Mouse (Mus musculus): Measurements from ENCODE around the gene Gnas. TPM values are rescaled to one million over a fixed set of nuclear protein-coding genes. Genes with fewer than 3 reads are reported as not detected.

The Gnas gene
- polyA plus RNA-seq (2014; fragmentation: Illumina TruSeq; extraction: RNeasy Lipid Tissue Mini Kit (QIAGEN cat#74804); ENCODE audit: low read depth, low replicate concordance) = 1,705 TPM

DNA sequence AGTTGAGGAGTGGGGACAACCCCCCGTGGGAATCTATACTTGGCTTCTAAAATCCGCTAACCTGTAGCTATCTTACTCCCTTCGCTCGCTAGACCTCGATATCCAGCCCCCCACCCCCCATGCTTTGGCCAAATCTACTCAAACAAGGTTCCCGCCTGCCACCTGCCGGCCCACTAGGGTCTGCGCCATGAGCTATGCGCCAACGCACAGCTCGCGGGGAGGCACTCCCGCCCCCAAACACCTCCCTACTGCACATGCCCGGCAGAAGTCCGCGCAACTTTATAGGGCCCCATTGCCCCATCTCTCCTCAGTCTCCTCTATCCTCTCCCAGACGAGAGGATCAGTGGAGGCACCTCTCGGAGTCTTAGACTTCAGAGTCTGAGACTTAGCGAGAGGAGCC, at the start of gene Gnas:
Gene Gnas (plus strand): TSS at position 310 of the 400 bp plus-strand sequence.

DNA sequence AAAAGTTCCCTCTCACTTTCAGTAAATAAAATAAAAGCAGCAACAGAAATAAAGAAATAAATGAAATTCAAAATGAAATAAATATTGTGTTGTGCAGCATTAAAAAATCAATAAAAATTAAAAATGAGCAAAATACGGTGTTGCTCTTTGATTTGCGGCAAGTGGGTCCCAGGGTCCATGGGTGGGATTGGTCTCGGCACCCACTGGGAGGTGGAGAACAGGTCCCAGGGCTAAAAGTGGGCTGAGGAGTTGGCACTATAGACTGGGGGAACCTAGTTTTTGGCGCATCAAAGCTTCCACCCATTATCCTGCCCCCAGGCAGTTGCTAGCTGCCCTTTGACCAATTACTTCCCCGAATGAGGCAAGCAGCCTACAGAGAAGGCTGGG, 62.5 kb downstream of the Gnas start, which contains the start of gene Gm20721:
Gene Gm20721 (minus strand): TSS at position 101 of the 387 bp plus-strand sequence.

Other genes with a start within 250 kb of the Gnas start
- gene Stx16, start 208.0 kb upstream of the Gnas start, polyA plus RNA-seq (2014; fragmentation: Illumina TruSeq; extraction: RNeasy Lipid Tissue Mini Kit (QIAGEN cat#74804); ENCODE audit: low read depth, low replicate concordance) = 65.1 TPM
- 6.4 TPM for gene Npepl1, start 174.0 kb upstream of the Gnas start, polyA plus RNA-seq (2014; fragmentation: Illumina TruSeq; extraction: RNeasy Lipid Tissue Mini Kit (QIAGEN cat#74804); ENCODE audit: low read depth, low replicate concordance)
- gene Gm20721, start 62.4 kb downstream of the Gnas start, polyA plus RNA-seq (2014; fragmentation: Illumina TruSeq; extraction: RNeasy Lipid Tissue Mini Kit (QIAGEN cat#74804); ENCODE audit: low read depth, low replicate concordance) = not detected
- gene Nelfcd, start 131.5 kb downstream of the Gnas start, polyA plus RNA-seq (2014; fragmentation: Illumina TruSeq; extraction: RNeasy Lipid Tissue Mini Kit (QIAGEN cat#74804); ENCODE audit: low read depth, low replicate concordance) = 5.8 TPM
- gene Ctsz, start 154.7 kb downstream of the Gnas start, polyA plus RNA-seq (2014; fragmentation: Illumina TruSeq; extraction: RNeasy Lipid Tissue Mini Kit (QIAGEN cat#74804); ENCODE audit: low read depth, low replicate concordance) = 16.5 TPM
- not detected for gene Tubb1, start 166.4 kb downstream of the Gnas start, polyA plus RNA-seq (2014; fragmentation: Illumina TruSeq; extraction: RNeasy Lipid Tissue Mini Kit (QIAGEN cat#74804); ENCODE audit: low read depth, low replicate concordance)
- 42.7 TPM for gene Atp5e, start 179.8 kb downstream of the Gnas start, polyA plus RNA-seq (2014; fragmentation: Illumina TruSeq; extraction: RNeasy Lipid Tissue Mini Kit (QIAGEN cat#74804); ENCODE audit: low read depth, low replicate concordance)
- 170 TPM for gene Prelid3b, start 188.8 kb downstream of the Gnas start, polyA plus RNA-seq (2014; fragmentation: Illumina TruSeq; extraction: RNeasy Lipid Tissue Mini Kit (QIAGEN cat#74804); ENCODE audit: low read depth, low replicate concordance)

All from adrenal gland, adult 10 weeks (tissue).